Mouse (Mus musculus) hindbrain, embryonic 16.5 days (tissue): Measurements from ENCODE around the gene U2af1. TPM values are rescaled to one million over a fixed set of nuclear protein-coding genes. Genes with fewer than 3 reads are reported as not detected.

ENCODE experiments used
- ATAC-seq: fragments of 200-750 bp; cut with Nextera tagmentation; 2 replicates; pipeline ENCODE4 v1.8.0; 2017; ENCODE audit warnings: moderate TSS enrichment, moderate library complexity
- H3K27ac ChIP-seq: fragments of 300-500 bp; sonication (generic); 2 replicates; pipeline ENCODE4 v1.5.1; 2014; ENCODE audit warnings: low read depth, mild to moderate bottlenecking, control low read depth, low read length, moderate library complexity
- H3K27me3 ChIP-seq: fragments of 300-500 bp; sonication (generic); replicated peaks from 2 replicates; pipeline ENCODE4 v1.6.1; 2014; ENCODE audit warnings: low read length; ENCODE audit not compliant: control insufficient read depth, insufficient read depth
- H3K36me3 ChIP-seq: fragments of 300-500 bp; sonication (generic); 2 replicates; pipeline ENCODE4 v1.6.1; 2014; ENCODE audit warnings: mild to moderate bottlenecking, low read length, moderate library complexity, mixed read lengths; ENCODE audit not compliant: control insufficient read depth, insufficient read depth
- H3K4me1 ChIP-seq: fragments of 300-500 bp; sonication (generic); 2 replicates; pipeline ENCODE4 v1.6.1; 2014; ENCODE audit warnings: low read depth, low read length; ENCODE audit not compliant: control insufficient read depth, insufficient read depth
- H3K4me2 ChIP-seq: fragments of 300-500 bp; sonication (generic); 2 replicates; pipeline ENCODE4 v1.6.1; 2014; ENCODE audit warnings: mild to moderate bottlenecking, low read length, control low read depth, moderate library complexity
- H3K4me3 ChIP-seq: fragments of 300-500 bp; sonication (generic); 2 replicates; pipeline ENCODE4 v1.5.1; 2014; ENCODE audit warnings: mild to moderate bottlenecking, low read length, control low read depth, moderate library complexity
- H3K9ac ChIP-seq: fragments of 300-500 bp; sonication (generic); 2 replicates; pipeline ENCODE4 v1.6.1; 2014; ENCODE audit warnings: low read depth, mild to moderate bottlenecking, control low read depth, low read length, moderate library complexity
- H3K9me3 ChIP-seq: fragments of 300-500 bp; sonication (generic); 2 replicates; pipeline ENCODE4 v1.6.1; 2014; ENCODE audit warnings: mild to moderate bottlenecking, low read length, moderate library complexity; ENCODE audit not compliant: control insufficient read depth
- WGBS: fragments of 180-500 bp; shearing (Covaris S2); extraction: QIAGEN DNeasy Blood & Tissue Kit; methylation state at CpG from one replicate; pipeline ENCODE4 v1.1.7; 2014; 5-methylcytosine and 5-hydroxymethylcytosine counted together
- polyA plus RNA-seq: library from polyadenylated mRNA; unstranded; fragments of >200 nt; fragmentation: Nextera tagmentation; extraction: Ambion mirVana; gene quantifications from 2 replicates; pipeline ENCODE4 v1.2.1, GENCODE M21; 2015

The U2af1 gene
- polyA plus RNA-seq, 1 experiment from 2014 or later, result 158 TPM

DNA sequence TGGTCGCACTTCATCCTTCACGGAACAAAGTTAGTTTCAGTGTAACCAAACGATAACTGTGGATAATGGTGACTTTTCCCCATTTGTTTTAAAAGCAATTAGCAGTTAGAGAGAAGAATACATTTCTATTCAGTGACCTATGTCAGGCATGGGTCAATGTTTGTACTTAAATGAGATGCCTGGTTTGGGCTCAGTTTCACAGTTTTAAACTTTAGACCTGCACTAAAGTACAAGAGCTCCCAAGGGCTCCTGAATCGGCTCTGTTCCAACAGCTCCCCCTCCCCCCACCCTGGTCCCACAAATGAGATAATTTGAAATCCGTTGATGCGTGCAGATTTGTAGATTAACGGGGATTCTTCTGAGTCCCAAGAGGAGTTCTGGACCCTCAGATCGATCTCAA, 13.0 kb upstream of the U2af1 start:
- 59% methylated on average over 8 of the region's 8 CpGs for WGBS
- no peak for ATAC-seq
- Histone ChIP-seq H3K36me3 (no peaks in the 10 kb centered on the region), H3K9ac (no peak overlapping the region), H3K4me3 (no peak overlapping the region), H3K9me3 (no peaks in the 10 kb centered on the region), H3K4me2 (no peak overlapping the region), H3K27me3 (no peaks in the 10 kb centered on the region), H3K4me1 (no peaks in the 10 kb centered on the region), H3K27ac (no peak overlapping the region)

DNA sequence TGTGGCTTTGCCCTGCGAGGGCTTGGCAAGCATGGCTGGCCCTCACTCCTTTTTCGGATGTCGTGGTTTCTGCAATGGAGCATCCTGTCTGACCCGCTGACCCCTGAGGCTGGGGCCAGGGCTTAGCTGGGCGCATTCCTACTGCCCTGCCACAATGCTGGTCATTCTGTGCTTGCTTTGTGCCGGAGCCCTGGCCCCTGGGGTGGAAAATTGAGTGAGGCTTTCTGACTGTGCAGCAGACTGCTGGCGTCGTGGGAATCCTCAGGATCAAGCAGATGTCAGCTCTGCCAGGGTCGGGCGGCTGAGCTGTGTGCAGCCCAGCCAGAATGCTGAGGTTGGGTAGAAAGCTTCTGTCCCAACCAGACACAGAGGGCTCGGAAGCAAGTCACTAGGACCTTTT, 11.5 kb upstream of the U2af1 start:
- H3K4me3 ChIP-seq, result no peak overlapping the region
- no peaks in the 10 kb centered on the region for H3K36me3 ChIP-seq
- ATAC-seq, result 0 out of 2 replicates have a peak, but pooled peaks have one; percentile 27
- no peaks in the 10 kb centered on the region for H3K9me3 ChIP-seq
- H3K9ac ChIP-seq, result no peak overlapping the region
- 12% methylated on average over 11 of the region's 11 CpGs for WGBS
- H3K27me3 ChIP-seq, result no peaks in the 10 kb centered on the region
- H3K4me1 ChIP-seq, result no peaks in the 10 kb centered on the region
- H3K27ac ChIP-seq, result no peak overlapping the region
- no peak overlapping the region for H3K4me2 ChIP-seq

DNA sequence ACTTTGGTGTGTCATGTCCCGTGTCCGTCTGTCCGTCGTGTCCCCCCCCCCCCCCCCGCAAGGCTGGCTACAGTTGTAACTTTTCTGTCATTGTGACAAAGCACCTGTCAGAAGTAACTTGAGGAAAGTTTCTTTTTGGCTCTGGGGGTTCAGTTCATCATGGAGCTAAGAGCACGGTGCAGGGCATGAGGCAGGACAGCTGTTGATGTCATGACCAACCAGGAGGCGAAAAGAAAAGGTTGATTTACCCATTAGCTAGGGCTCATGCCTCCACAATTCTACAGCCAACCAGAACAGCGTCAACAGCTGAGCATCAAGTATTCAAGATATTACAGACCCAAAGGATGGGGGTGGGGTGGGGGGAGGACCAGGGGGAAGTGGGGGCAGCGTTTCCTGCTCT, 9.6 kb upstream of the U2af1 start:
- 75% methylated on average over 4 of the region's 9 CpGs for WGBS
- H3K4me1 ChIP-seq, result no peaks in the 10 kb centered on the region

DNA sequence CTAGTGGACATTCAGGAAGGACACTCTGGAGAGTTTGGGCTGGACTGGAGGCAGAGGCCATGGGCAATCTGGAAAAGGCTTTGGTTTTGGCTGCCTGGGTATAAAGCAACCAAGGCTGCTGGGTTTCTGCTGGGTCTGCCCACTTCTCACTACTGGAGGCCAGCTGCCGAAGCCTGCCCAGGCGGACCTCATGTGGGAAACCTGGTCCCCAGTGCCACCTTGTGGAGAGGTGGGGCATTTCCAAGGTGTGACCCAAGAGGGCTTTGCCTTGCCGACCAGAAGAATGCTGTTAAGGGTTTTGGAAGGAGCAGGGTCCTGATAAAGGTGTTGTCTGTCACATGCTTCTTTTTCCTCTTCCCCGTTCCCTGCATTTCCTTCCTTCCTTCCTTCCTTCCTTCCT, 6.1 kb upstream of the U2af1 start:
- H3K9ac ChIP-seq, result no peak overlapping the region
- 15% methylated on average over 4 of the region's 4 CpGs for WGBS
- no peak overlapping the region for H3K27ac ChIP-seq
- H3K4me2 ChIP-seq, result no peak overlapping the region
- H3K9me3 ChIP-seq, result no peaks in the 10 kb centered on the region
- peak; percentile 67; the same call in 1 of the 2 replicates for ATAC-seq
- H3K27me3 ChIP-seq, result no peaks in the 10 kb centered on the region
- H3K36me3 ChIP-seq, result no peaks in the 10 kb centered on the region
- no peaks in the 10 kb centered on the region for H3K4me1 ChIP-seq
- H3K4me3 ChIP-seq, result no peak overlapping the region

More for the DNA sequence above, 9.6 kb upstream of the U2af1 start:
- Histone ChIP-seq H3K4me3 (no peak overlapping the region), H3K27me3 (no peaks in the 10 kb centered on the region), H3K9me3 (no peaks in the 10 kb centered on the region), H3K27ac (no peak overlapping the region), H3K4me2 (no peak overlapping the region), H3K36me3 (no peaks in the 10 kb centered on the region), H3K9ac (no peak overlapping the region)
- ATAC-seq, result no peak

DNA sequence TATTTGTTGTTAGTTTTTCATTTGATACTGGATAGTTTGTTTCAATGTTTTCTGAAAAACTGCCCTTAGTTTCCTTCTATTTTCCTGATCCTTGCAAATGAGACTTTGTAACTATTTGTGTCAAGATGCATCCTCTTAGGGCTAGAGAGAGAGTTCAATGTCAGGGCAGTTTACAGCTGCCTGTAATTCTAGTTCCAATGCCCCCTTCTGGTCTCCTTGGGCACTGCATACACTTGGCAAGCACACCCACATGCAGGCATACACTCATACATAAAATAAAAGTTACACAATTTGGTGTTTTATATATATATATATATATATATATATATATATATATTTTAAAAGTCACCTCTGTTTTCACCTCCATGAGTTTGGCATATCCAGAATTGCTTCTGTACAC, 4.2 kb upstream of the U2af1 start:
- Histone ChIP-seq H3K9me3 (no peaks in the 10 kb centered on the region), H3K4me2 (no peak overlapping the region), H3K36me3 (no peaks in the 10 kb centered on the region), H3K27me3 (no peaks in the 10 kb centered on the region), H3K4me1 (no peaks in the 10 kb centered on the region; the same call in 1 of the 2 replicates), H3K27ac (no peak overlapping the region), H3K4me3 (no peak overlapping the region), H3K9ac (no peak overlapping the region)
- no peak for ATAC-seq

DNA sequence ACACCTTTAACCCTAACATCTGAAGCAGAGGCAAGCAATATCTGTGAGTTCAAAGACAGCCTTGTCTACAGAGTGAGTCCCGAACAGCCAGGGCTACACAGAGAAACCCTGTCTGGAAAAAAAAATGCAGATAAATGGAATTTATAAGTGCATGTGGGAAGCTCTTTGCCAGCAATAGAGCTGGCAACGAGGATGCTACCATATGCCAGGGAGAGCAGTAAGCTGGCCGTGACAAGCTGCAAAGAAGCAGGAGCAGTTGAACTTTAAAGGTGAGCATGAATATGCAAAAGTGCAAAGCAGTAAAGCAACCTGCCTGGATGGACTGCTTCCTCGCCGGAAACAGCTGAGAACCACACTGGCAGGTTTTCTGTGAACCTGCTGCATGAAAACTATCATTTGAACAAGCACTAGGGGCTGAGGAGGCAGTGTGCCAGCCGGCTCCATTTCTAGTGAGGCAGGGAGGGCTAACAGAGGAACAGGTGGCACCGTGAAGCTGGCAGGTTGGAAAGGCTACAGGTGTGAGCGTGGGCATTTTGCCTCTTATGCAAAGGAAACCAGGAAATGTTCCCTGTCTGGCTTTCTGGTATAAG, 2.1 kb upstream of the U2af1 start:
- 68% methylated on average over 8 of the region's 8 CpGs for WGBS
- Histone ChIP-seq H3K36me3 (no peaks in the 10 kb centered on the region), H3K4me2 (no peak overlapping the region), H3K4me1 (peaks cover 8% of the 10 kb centered on the region), H3K27me3 (no peaks in the 10 kb centered on the region), H3K4me3 (no peak overlapping the region), H3K9me3 (no peaks in the 10 kb centered on the region), H3K27ac (no peak overlapping the region), H3K9ac (no peak overlapping the region)
- no peak for ATAC-seq

DNA sequence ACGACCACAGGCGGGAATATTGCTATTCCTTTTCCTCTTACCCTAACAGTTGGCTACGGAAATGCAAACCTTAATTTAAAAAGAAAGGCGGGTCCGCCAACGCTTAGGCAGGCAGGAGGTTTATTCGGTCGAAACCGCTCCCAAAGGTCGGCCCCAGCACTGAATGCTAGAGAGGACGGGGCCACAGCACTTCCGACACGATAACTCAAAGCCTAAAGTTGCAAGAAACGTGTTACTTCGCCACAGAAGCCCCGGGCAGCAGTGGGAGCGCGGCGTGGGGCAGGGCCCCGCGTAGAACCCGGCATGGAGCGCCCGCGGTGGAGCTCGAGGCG, 590 bp downstream of the U2af1 start:
- Histone ChIP-seq H3K27ac (peak overlapping the region; percentile 86), H3K9ac (peak overlapping the region; percentile 93), H3K36me3 (peaks cover 5% of the 10 kb centered on the region; the same call in 1 of the 2 replicates), H3K4me2 (peak overlapping the region; percentile 63), H3K9me3 (no peaks in the 10 kb centered on the region), H3K4me3 (peak overlapping the region; percentile 68), H3K4me1 (peaks cover 8% of the 10 kb centered on the region), H3K27me3 (no peaks in the 10 kb centered on the region)
- WGBS, result 1% methylated on average over 26 of the region's 27 CpGs
- no peak for ATAC-seq

DNA sequence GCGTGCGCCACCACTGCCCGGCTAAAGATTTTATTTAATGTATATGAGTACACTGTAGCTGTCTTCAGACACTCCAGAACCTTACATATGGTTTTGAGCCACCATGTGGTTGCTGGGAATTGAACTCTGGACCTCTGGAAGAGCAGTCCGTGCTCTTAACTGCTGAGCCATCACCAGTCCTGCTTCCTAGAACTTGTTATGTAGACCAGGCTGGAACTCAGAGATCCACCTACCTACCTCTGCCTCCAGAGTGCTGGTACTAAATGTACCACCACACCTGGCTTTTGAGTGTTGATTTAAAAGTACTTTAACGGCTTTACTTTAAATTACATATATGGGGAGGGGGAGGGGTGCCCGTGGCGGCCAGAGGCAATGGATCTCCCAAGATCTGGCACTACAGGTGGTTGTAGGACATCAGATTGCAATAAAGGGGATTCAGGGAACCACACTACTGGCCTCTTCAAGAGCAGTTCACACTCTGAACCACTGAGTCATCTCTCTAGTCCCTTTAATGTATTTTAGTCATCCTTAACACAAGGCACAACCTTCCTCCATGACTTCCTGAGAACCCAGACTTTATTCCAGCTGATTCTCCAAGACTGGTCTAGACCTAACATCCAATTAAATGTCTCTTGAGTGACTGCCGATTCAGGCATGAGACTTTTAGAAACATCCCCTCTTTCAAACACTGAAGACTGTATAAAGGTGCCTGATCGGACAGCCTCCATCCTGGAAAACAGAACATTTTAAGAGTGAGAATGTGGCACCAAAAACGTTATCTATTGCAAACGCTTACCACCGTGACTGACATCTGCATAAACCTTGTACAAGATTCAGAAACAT, 1.3 kb downstream of the U2af1 start:
- no peaks in the 10 kb centered on the region for H3K9me3 ChIP-seq
- H3K4me2 ChIP-seq, result peak overlapping the region; percentile 63
- peaks cover 8% of the 10 kb centered on the region for H3K4me1 ChIP-seq
- H3K9ac ChIP-seq, result peak overlapping the region; percentile 93
- H3K36me3 ChIP-seq, result peaks cover 10% of the 10 kb centered on the region; the same call in 1 of the 2 replicates
- no peak for ATAC-seq
- 57% methylated on average over 12 of the region's 12 CpGs for whole genome bisulfite sequencing
- H3K27me3 ChIP-seq, result no peaks in the 10 kb centered on the region
- H3K27ac ChIP-seq, result no peak overlapping the region
- peak overlapping the region; percentile 68 for H3K4me3 ChIP-seq

DNA sequence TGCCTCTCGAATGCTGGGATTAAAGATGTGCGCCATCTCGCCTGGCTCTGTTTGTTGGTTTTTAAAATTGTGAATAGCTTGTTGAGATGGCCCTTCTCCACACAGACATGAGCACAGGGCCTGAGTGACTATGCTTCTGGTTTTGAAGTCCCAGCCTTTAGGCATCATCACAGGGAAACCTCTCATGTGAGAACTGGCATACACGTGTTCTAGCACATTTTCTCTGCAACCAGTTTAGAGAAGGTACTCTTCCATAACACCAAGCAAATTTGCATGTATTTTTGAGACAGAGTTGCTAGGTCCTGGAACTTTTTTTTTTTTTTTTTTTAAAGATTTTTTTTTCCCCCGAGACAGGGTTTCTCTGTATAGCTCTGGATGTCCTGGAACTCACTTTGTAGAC, 2.0 kb downstream of the U2af1 start:
- Histone ChIP-seq H3K27ac (no peak overlapping the region), H3K4me2 (no peak overlapping the region; the same call in 1 of the 2 replicates)

More for the DNA sequence above, 2.0 kb downstream of the U2af1 start:
- no peaks in the 10 kb centered on the region for H3K9me3 ChIP-seq
- H3K27me3 ChIP-seq, result no peaks in the 10 kb centered on the region
- no peak for ATAC-seq
- H3K9ac ChIP-seq, result no peak overlapping the region
- H3K4me3 ChIP-seq, result no peak overlapping the region
- peaks cover 8% of the 10 kb centered on the region for H3K4me1 ChIP-seq
- 92% methylated on average over 5 of the region's 5 CpGs for WGBS
- peaks cover 17% of the 10 kb centered on the region; the same call in 1 of the 2 replicates for H3K36me3 ChIP-seq
